Mouse (Mus musculus) cortical plate, adult 2 months (tissue): Measurements from ENCODE around the gene Ift57.

Experiments used
- CTCF ChIP-seq: fragments of 200-500 bp; IDR thresholded peaks from 2 replicates; pipeline ENCODE4 v1.5.1; 2011; ENCODE audit warnings: mild to moderate bottlenecking, control low read depth, low read length; ENCODE audit not compliant: insufficient read depth; ENCODE audit errors: extremely low read depth
- POLR2A ChIP-seq: fragments of 200-500 bp; IDR thresholded peaks from 2 replicates; pipeline ENCODE4 v1.6.1; 2011; ENCODE audit warnings: mild to moderate bottlenecking, low read length, control low read depth; ENCODE audit not compliant: insufficient read depth; ENCODE audit errors: extremely low read depth

DNA sequence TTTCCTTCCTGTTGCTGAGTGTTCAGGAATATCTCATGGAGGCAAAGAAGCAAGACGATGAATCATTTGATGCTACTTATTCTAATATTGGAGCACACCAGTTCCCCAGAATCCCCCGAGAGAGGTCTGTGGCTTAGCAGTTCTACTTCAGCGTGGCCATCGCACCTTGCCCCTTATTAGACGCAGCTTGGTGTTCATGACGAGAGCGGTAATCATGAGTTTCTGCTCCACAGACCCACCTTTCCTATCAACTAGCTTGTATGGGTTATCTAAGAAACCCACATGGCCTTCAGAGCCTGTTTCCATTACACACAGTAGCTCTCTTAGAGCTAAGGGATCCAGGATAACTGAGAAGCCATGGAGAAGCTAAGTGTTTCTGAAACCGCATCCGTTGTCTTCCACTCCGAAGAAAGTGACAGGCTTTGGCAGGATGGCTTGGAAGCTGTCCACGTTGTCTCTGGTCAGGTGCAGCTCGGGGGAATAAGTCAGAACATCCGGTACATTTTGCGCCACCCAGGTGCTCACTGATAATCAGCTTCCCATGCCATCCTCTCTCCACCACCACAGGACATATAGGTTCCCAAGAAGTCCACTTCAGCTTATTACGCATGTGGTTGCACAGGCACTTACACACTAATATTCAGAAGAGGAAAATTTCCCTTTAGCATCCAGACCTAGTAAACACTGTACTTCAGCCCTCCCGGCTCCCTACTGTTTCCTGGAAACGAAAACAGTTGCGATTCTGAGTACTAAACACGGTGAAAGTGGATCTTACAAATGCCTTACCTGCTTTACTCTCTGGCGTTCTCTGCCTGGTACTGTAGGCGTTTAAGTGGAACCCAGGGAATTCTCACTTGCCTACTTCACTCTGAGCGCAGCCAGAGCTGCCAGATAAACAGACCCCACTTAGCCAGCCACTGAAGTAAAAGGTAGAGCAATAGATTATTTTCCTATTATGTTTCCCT is 76.3 kb downstream of the Ift57 start:
- TF ChIP-seq POLR2A: no peak
- TF ChIP-seq CTCF: no peak
